Mouse (Mus musculus) embryonic facial prominence, embryonic 13.5 days (tissue): Measurements from ENCODE around the gene Npc1l1. TPM values are rescaled to one million over a fixed set of nuclear protein-coding genes. Genes with fewer than 3 reads are reported as not detected.

Experiments
- ATAC-seq: fragments of 200-750 bp; cut with Nextera tagmentation; 2 replicates; pipeline ENCODE4 v1.8.0; 2017; ENCODE audit warnings: low read depth; ENCODE audit not compliant: insufficient number of reproducible peaks, insufficient read depth, low FRiP score, low TSS enrichment
- H3K27ac ChIP-seq: fragments of 300-500 bp; sonication (generic); 2 replicates; pipeline ENCODE4 v1.5.1; 2015; ENCODE audit warnings: moderate library complexity, mild to moderate bottlenecking, inconsistent platforms
- H3K27me3 ChIP-seq: fragments of 300-500 bp; sonication (generic); 2 replicates; pipeline ENCODE4 v1.6.1; 2015; ENCODE audit warnings: mild to moderate bottlenecking, inconsistent platforms
- H3K36me3 ChIP-seq: fragments of 300-500 bp; sonication (generic); 2 replicates; pipeline ENCODE4 v1.6.1; 2015; ENCODE audit warnings: mild to moderate bottlenecking, inconsistent platforms
- H3K4me1 ChIP-seq: fragments of 300-500 bp; sonication (generic); 2 replicates; pipeline ENCODE4 v1.6.1; 2015; ENCODE audit warnings: inconsistent platforms
- H3K4me2 ChIP-seq: fragments of 300-500 bp; sonication (generic); 2 replicates; pipeline ENCODE4 v1.6.1; 2015; ENCODE audit warnings: moderate library complexity, mild to moderate bottlenecking, inconsistent platforms
- H3K4me3 ChIP-seq: fragments of 300-500 bp; sonication (generic); 2 replicates; pipeline ENCODE4 v1.5.1; 2015; ENCODE audit warnings: mild to moderate bottlenecking, inconsistent platforms
- H3K9ac ChIP-seq: fragments of 300-500 bp; sonication (generic); 2 replicates; pipeline ENCODE4 v1.6.1; 2015; ENCODE audit warnings: mild to moderate bottlenecking, inconsistent platforms
- H3K9me3 ChIP-seq: fragments of 300-500 bp; sonication (generic); 2 replicates; pipeline ENCODE4 v1.6.1; 2016; ENCODE audit warnings: inconsistent platforms
- WGBS: fragments of 180-500 bp; shearing (Covaris S2); methylation state at CpG from one replicate; pipeline ENCODE4 v1.1.7; 2015; ENCODE audit warnings: mixed read lengths; 5-methylcytosine and 5-hydroxymethylcytosine counted together
- polyA plus RNA-seq: library from polyadenylated mRNA; unstranded; fragments of >200 nt; fragmentation: Nextera tagmentation; extraction: Ambion mirVana; gene quantifications from 2 replicates; pipeline ENCODE4 v1.2.1, GENCODE M21; 2015

Gene Npc1l1
- polyA plus RNA-seq, 1 experiment from 2014 or later, result 0.04 TPM

DNA sequence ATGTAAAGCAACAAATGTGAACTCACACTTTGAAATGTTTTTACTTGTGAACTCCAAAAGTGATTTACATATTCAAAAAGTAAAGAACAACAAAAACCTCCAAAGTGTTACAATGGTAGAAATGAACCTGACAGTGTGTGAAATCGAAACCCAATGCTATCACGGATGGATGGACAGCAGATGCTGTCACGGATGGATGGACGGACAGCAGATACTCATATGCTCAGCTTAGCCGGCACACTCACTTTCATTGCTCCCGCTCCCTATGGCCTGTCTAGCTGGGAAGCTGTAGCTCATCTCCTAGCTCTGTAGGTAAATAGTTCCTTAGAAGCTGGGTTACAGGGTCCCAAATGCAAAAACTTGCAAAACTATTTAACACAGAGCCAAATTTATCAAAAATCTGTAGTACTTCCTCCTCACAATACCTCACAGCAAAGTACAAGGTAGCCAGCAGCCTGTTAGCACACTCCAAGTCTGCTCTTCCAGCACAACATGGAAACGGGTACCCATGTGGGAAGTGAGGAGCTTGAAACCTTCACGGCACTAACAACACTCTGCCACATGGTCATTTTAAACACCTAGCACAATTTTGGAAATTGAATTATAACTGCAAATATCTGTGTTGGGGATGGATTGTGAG lies 52.0 kb downstream of the Npc1l1 start:
- H3K4me1 ChIP-seq, result peaks cover 23% of the 10 kb centered on the region
- H3K36me3 ChIP-seq, result no peaks in the 10 kb centered on the region
- ATAC-seq, result no peak
- no peak overlapping the region for H3K9ac ChIP-seq
- no peak overlapping the region for H3K27ac ChIP-seq
- WGBS, result 68% methylated on average over 8 of the region's 8 CpGs
- no peak overlapping the region for H3K4me3 ChIP-seq
- H3K9me3 ChIP-seq, result no peaks in the 10 kb centered on the region
- no peak overlapping the region for H3K4me2 ChIP-seq
- H3K27me3 ChIP-seq, result no peaks in the 10 kb centered on the region

DNA sequence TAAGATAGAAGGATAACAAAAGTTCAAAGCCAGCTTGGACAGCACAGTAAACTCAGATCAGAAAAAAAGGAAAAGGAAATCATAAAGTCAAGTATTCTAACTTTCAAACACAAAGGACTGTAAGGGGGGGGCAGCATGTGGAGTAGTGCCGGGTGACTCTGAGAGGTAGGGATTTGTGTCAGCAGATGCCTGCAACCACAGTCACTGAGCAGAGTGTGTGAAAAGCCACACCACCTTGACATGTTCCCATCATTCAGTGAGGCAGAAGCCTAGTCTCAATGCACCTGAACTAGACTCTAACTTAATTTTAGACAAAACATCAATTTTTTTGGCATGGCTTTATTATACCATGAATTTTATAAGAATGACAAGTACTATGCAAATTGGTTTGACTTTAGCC lies 54.4 kb downstream of the Npc1l1 start:
- H3K4me1 ChIP-seq, result peaks cover 19% of the 10 kb centered on the region
- H3K9me3 ChIP-seq, result no peaks in the 10 kb centered on the region
- no peak overlapping the region for H3K4me3 ChIP-seq
- no peaks in the 10 kb centered on the region for H3K27me3 ChIP-seq
- WGBS, result 74% methylated on average over 1 of the region's 1 CpGs
- H3K9ac ChIP-seq, result no peak overlapping the region
- no peak overlapping the region for H3K27ac ChIP-seq
- no peaks in the 10 kb centered on the region for H3K36me3 ChIP-seq
- no peak overlapping the region for H3K4me2 ChIP-seq
- no peak for ATAC-seq

DNA sequence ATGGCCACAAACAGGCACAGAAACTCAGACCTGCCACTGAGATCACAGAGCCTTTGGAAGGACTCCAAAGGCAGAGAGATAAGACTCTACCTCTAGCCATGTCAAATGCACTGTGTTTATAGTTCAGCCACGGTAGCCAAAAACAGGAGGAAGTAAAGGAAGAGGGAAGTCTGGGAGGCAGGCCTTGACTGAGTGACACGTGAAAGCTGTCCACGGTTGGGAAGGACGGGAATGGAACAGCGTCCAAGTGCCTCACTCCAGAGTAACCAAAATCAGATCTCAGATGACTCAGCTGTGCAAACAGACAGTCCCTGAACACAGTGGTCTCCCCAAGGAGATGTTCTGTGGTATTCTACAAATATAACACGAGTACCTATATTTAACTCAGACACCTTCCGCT lies 55.2 kb downstream of the Npc1l1 start:
- no peak overlapping the region for H3K27ac ChIP-seq
- H3K9ac ChIP-seq, result no peak overlapping the region
- peaks cover 17% of the 10 kb centered on the region for H3K4me1 ChIP-seq
- H3K4me2 ChIP-seq, result no peak overlapping the region
- no peaks in the 10 kb centered on the region for H3K9me3 ChIP-seq
- 69% methylated on average over 7 of the region's 7 CpGs for WGBS
- no peaks in the 10 kb centered on the region for H3K27me3 ChIP-seq
- no peak overlapping the region for H3K4me3 ChIP-seq
- ATAC-seq, result no peak
- no peaks in the 10 kb centered on the region for H3K36me3 ChIP-seq

DNA sequence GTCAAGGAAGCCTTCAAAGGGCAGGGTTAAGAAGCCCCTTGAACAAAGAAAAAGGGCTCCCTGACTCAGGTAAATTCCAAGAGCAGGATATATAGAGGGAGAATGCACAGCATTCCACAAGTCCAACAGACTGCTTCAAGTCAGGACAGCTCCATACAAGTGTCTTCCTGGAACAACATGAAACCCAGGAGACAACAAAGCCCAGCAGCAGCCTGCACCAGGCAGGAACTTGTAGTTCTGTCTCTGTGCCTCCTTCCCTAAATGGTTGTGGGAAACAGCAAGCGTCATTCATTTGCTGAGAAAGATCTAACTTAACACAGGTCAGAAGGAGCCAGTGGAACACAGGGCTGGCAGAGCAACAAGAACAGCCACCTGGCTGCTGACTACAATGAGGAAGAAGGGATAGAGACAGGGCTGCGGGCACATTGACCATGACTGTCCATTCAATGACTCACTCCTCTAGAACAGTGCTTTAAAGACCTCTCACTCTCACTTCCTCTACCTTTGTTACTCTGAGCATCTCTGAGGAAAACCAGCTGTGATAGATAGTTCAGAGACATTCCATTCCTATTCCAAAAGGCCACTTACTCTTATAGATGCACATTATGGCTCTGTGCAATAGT lies 60.8 kb downstream of the Npc1l1 start:
- H3K9ac ChIP-seq, result no peak overlapping the region
- no peaks in the 10 kb centered on the region for H3K9me3 ChIP-seq
- no peak overlapping the region for H3K4me3 ChIP-seq
- H3K27ac ChIP-seq, result 0 out of 2 replicates have a peak overlapping the region, but pooled peaks have one; percentile 23
- H3K36me3 ChIP-seq, result no peaks in the 10 kb centered on the region
- no peak overlapping the region for H3K4me2 ChIP-seq
- ATAC-seq, result no peak
- no peaks in the 10 kb centered on the region for H3K27me3 ChIP-seq
- no peaks in the 10 kb centered on the region for H3K4me1 ChIP-seq
- 84% methylated on average over 2 of the region's 2 CpGs for WGBS

DNA sequence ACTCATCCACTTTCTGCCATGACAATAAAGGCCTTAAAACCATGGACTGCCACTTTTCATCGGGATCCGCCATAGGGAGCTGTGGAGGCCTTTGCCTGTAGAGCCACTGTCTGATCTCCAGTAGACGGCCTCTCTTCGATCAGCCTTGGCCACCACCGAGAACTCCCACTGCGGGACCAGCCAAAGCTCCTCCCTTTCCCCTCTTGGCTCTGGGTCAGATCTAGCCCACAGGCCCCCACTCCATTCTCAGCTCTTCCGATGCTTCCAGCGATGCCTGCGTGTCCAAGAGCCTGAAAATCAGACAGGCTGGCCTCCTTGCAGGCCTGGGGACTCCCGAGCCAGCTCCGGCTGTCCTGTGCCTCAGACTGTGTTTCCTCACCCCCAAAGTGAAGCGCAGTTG lies 63.6 kb downstream of the Npc1l1 start:
- H3K36me3 ChIP-seq, result no peaks in the 10 kb centered on the region
- H3K4me1 ChIP-seq, result no peaks in the 10 kb centered on the region
- H3K4me2 ChIP-seq, result no peak overlapping the region
- H3K9ac ChIP-seq, result no peak overlapping the region
- no peak overlapping the region for H3K27ac ChIP-seq
- ATAC-seq, result no peak
- H3K9me3 ChIP-seq, result no peaks in the 10 kb centered on the region
- WGBS, result 95% methylated on average over 12 of the region's 12 CpGs
- H3K4me3 ChIP-seq, result no peak overlapping the region
- no peaks in the 10 kb centered on the region for H3K27me3 ChIP-seq

DNA sequence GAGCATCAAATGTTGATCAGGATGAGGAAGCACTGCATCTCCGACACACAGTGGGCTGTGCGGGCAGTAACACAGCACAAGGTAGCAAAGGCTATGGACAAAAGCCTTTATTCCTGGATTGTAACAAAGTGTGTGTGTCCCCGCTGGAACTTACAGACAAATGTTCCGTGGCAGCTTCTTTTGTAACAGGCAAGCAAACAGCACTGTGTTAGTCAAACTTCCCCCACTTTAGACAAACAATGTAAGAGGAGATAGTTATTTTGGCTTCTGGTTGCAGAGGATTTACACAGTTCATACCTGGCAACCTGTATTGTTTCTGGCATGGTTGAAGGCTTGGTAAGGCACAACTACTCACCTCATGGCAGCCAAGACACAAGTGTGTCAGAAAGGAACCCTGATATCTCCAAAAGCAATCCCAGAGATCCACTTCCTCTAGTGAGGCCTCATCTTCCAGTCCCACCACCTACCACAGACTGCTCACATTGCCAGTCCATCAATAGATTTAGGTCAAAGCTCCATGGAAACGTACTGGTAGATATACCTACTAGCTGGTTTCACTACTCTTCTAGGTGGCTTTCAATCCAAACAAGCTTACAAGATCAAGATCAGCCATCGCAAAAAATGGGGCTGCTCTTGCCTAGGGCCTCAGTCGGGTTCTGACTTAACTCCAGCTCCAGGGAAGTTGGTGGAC lies 64.4 kb downstream of the Npc1l1 start:
- no peak overlapping the region for H3K9ac ChIP-seq
- no peak overlapping the region for H3K27ac ChIP-seq
- WGBS, result 92% methylated on average over 7 of the region's 7 CpGs
- no peak overlapping the region for H3K4me3 ChIP-seq
- H3K36me3 ChIP-seq, result no peaks in the 10 kb centered on the region
- H3K4me2 ChIP-seq, result no peak overlapping the region
- peaks cover 6% of the 10 kb centered on the region; the same call in 1 of the 2 replicates for H3K4me1 ChIP-seq
- ATAC-seq, result no peak
- no peaks in the 10 kb centered on the region for H3K27me3 ChIP-seq
- no peaks in the 10 kb centered on the region for H3K9me3 ChIP-seq

DNA sequence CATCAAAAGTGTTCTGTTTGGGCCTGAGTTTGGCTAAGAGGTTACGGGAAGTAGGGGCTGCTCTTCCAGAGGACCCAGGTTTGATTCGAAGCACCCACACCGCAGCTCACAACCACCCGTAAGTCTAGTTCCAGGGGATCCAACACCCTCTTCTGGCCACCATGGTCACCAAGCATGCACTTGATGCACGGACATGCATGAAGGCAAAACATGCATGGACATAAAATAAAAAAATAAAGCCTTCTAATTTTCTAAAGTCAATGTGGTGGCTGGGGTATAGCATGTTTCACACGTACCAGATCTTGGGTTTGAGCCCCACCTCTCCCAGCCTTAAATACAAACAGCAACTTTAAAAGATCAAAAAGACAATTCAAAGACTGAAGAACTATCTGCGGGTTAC lies 65.2 kb downstream of the Npc1l1 start:
- no peak overlapping the region for H3K9ac ChIP-seq
- H3K27me3 ChIP-seq, result no peaks in the 10 kb centered on the region
- H3K36me3 ChIP-seq, result no peaks in the 10 kb centered on the region
- no peak overlapping the region for H3K27ac ChIP-seq
- H3K4me3 ChIP-seq, result no peak overlapping the region
- no peaks in the 10 kb centered on the region for H3K9me3 ChIP-seq
- WGBS, result 90% methylated on average over 7 of the region's 7 CpGs
- peaks cover 7% of the 10 kb centered on the region; the same call in 1 of the 2 replicates for H3K4me1 ChIP-seq
- H3K4me2 ChIP-seq, result no peak overlapping the region
- no peak for ATAC-seq

DNA sequence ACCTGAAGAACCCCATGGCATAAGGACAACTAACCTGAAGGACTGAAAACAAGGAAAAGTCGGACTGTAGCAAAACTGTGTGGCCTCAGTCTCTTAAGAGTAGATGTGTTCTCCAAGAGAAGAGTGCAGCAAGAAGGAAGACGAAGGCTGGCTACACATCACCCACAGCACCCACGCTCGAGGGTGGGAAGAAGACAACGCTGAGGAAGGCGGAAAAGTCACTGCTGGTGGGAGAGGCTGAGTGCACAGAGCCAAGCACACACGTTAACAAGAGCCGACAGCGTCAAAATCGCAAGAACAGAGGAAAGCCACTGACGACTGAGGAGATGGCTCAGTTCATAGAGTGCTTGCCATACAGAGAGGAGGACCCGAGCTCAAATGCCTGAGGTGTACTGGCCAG lies 66.2 kb downstream of the Npc1l1 start:
- no peaks in the 10 kb centered on the region for H3K27me3 ChIP-seq
- peaks cover 7% of the 10 kb centered on the region; the same call in 1 of the 2 replicates for H3K4me1 ChIP-seq
- no peak overlapping the region for H3K4me2 ChIP-seq
- ATAC-seq, result no peak
- H3K27ac ChIP-seq, result no peak overlapping the region
- H3K9me3 ChIP-seq, result no peaks in the 10 kb centered on the region
- no peak overlapping the region for H3K4me3 ChIP-seq
- H3K36me3 ChIP-seq, result no peaks in the 10 kb centered on the region
- no peak overlapping the region for H3K9ac ChIP-seq
- 93% methylated on average over 12 of the region's 12 CpGs for WGBS

DNA sequence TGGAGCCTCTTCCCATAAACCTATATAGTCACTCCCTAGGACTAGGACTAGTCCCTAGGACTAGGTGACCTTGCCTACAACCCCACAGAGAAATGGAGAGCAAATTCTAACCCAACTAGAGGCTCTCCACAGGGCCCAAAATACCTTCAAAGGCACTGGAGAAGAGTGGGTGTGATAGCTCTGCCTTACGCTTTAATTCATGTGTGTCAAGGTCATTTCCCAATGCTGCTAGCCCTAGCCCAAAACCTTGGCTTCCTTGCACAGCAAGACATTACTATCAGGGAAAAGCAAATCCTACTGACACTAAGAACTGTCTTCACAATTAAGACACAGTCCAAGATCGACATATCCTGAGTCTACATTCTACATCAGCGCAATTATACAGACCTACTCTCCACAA lies 66.9 kb downstream of the Npc1l1 start:
- Histone ChIP-seq H3K4me2 (no peak overlapping the region), H3K9me3 (no peaks in the 10 kb centered on the region), H3K9ac (no peak overlapping the region), H3K4me3 (no peak overlapping the region), H3K4me1 (peaks cover 7% of the 10 kb centered on the region; the same call in 1 of the 2 replicates), H3K27ac (no peak overlapping the region), H3K36me3 (no peaks in the 10 kb centered on the region), H3K27me3 (no peaks in the 10 kb centered on the region)
- 96% methylated on average over 3 of the region's 3 CpGs for WGBS
- no peak for ATAC-seq

DNA sequence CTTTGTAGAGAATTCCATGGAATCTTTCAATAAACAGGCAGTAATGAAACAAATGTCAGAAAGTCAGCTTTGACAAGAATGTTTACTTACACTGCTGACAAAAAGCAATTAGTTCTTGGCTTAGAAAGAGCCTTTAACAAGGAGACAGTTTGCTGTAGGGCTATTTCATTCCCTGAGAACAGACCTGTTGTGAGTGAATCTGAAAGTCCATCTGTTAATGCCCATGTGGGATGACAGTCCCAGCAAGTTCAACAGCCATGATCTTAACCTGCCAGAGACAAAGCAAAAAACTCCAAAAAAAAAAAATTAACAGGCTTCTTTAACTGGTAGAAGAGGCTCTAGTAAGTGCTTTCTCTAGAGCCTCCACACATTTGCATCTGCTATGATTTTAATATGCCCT lies 68.4 kb downstream of the Npc1l1 start:
- Histone ChIP-seq H3K4me3 (no peak overlapping the region), H3K27me3 (no peaks in the 10 kb centered on the region), H3K4me2 (no peak overlapping the region), H3K9ac (no peak overlapping the region), H3K27ac (no peak overlapping the region), H3K36me3 (no peaks in the 10 kb centered on the region), H3K9me3 (no peaks in the 10 kb centered on the region), H3K4me1 (peaks cover 8% of the 10 kb centered on the region)
- no peak for ATAC-seq
